Mouse (Mus musculus): ENCODE results near the gene Snap23. TPM values are rescaled to one million over a fixed set of nuclear protein-coding genes. Genes with fewer than 3 reads are reported as not detected.

The Snap23 gene
- total RNA-seq (2021) (10 to 100 TPM; 57.9 to 65.4 TPM), polyA plus RNA-seq (2012; rRNA removed) (12.1 and 25.8 TPM in 2 replicates)
- long read RNA-seq, transcript Snap23-202 (8 exons, 2,723 nt), result major isoform, 24 of 59 reads
- long read RNA-seq, transcript Snap23-203 (9 exons, 2,730 nt), result major isoform, 24 of 59 reads
- long read RNA-seq, partial matches to known transcripts, result 1 of 59 reads
- long read RNA-seq, other reads (novel, unspliced or antisense), result 8 of 59 reads

DNA sequence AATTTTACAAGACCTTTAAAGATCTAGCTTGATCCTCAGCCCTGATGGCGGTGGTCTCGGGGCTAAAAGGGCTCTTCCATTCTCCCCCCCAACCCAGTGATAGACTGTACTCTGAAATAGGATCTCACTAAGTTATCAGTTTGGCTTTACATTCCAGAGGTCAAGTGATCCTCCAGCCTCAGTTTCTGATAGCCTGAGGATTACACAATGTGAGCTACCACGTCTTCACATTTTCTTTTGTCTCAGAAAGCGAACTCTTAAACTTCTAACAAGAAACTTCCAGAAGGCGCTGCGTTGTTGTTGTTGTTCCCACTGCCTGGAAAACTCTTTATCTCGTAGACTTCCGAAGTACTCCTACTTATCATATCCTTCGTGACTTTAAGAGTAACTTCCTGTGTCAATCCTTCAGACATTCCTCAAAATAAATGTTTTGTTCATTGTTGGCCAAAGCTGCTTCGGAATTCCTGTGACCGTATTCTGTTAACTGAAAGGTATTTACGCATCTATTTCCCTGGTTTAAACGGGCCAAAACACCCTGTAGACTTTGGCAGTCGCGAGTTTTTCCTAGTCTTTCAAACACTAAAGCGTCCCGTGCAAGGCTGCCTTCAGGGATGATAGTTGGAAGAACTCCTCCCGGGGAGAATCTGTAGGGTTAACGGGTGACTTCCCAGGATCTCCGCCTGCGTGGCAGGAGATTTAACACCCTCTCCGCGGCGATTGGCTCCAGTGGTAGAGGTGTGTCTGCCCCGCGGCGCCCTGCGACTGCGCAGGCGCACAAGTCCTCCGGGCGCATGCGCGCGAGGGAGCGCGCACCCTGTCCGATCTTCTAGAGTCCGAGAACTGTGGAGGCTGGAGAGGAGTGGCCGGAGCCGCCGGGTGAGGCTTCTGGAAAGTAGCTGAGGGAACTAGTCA is at the start of gene Snap23:
Gene Snap23 (plus strand): TSS at position 786 of the 912 bp plus-strand sequence.
- DNase-seq, result peak; percentile 96 to 99
- Histone ChIP-seq H3K4me3 (peak within 1 kb of the TSS; percentile 59), H3K27ac (peak within 1 kb of the TSS; percentile 96), H3K27me3 (ENCODE audit: control insufficient read depth, insufficient read depth, low read length) (no peaks in the 10 kb centered on the region), H3K79me2 (replicated peaks; ENCODE audit: control insufficient read depth, insufficient read depth, low read length) (peaks cover 7% of the 10 kb centered on the region), H3K4me1 (ENCODE audit: control insufficient read depth, insufficient read depth, low read length) (peaks cover 5% of the 10 kb centered on the region), H3K36me3 (ENCODE audit: control insufficient read depth, insufficient read depth, low read length) (peaks cover 12% of the 10 kb centered on the region), H3K9ac (ENCODE audit: low read depth, low read length) (peak within 1 kb of the TSS; percentile 83)
- intact Hi-C loops (cut with DNase I), result loop anchor here (5.0 kb wide), 2 partner anchors 35 to 60 kb away; partner anchors contain the start of gene Stard9
- TF ChIP-seq CTCF (IDR thresholded peaks at IDR 0.05) (no peak), EP300 (IDR thresholded peaks at IDR 0.05; ENCODE audit: insufficient read depth, low read depth, low read length) (peak; percentile 37; the same call in 1 of the 2 replicates), POLR2A (IDR thresholded peaks at IDR 0.05; ENCODE audit: insufficient read depth, low read depth, low read length) (peak; percentile 92; the same call in 1 of the 2 replicates)
- WGBS, result under 1% methylated on average over 42 of the region's 42 CpGs

DNA sequence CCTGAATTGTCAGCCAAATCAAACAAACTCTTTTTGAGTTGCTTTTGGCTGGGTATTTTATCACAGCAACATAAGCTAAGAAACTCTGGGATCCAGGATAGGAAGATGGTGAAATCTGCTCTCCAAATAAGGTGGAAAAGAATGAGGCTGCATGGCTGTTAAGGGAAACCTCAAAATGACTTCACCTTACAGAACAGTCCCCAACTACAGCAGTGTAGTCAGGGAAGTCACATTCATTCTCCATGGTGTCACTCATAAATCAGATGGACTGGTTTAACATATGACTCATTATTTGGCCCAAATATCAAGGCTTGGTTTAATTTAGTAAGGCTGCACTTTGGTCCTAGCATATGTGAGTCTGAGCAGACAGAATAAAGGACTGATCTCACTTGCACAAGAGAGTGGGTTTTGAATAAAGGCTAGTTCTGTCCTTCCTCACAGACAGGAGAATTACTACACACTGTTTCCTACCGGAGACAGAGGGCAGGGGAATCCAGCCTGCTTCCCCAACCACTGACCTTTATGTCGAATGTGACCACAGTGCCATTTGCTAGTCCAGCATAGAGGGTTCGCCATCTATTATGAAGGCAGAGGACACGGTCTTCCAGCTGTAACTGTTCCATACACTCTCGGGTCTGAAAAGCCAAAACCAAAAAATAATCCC is 48.8 kb upstream of the Snap23 start:
- H3K9ac ChIP-seq (ENCODE audit: low read depth, low read length), result no peak overlapping the region
- H3K79me2 ChIP-seq (replicated peaks; ENCODE audit: control insufficient read depth, insufficient read depth, low read length), result no peaks in the 10 kb centered on the region
- H3K36me3 ChIP-seq (ENCODE audit: control insufficient read depth, insufficient read depth, low read length), result peaks cover 7% of the 10 kb centered on the region; the same call in 1 of the 2 replicates
- no peak overlapping the region for H3K4me3 ChIP-seq
- H3K4me1 ChIP-seq (ENCODE audit: control insufficient read depth, insufficient read depth, low read length), result no peaks in the 10 kb centered on the region
- no peaks in the 10 kb centered on the region for H3K27me3 ChIP-seq (ENCODE audit: control insufficient read depth, insufficient read depth, low read length)
- 79% methylated on average over 5 of the region's 5 CpGs for WGBS
- no peak overlapping the region for H3K27ac ChIP-seq
- DNase-seq, result no peak
- intact Hi-C loops (cut with DNase I), result no loop called here
- TF ChIP-seq EP300 (IDR thresholded peaks at IDR 0.05; ENCODE audit: insufficient read depth, low read depth, low read length) (no peak), CTCF (IDR thresholded peaks at IDR 0.05) (no peak), POLR2A (IDR thresholded peaks at IDR 0.05; ENCODE audit: insufficient read depth, low read depth, low read length) (no peak)

DNA sequence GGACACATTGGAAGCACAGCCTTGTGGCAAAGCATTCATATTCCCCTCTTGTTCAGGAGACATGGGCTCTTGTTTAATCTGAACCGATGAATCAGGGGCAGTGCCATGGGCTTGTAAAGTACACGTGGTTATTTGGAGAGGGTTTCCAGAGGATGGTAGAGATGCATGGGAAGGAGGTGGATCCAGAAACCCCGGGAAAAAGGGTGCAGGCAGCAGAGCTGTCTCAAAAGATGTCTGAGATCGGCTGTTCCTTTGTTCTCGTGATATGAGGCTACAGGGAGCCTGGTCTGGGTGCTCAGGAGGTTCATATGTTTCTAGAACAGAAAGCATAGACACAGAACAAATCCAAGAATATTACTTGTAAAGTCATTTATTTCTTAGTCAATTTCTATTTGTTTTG is 40.7 kb upstream of the Snap23 start:
- Histone ChIP-seq H3K27me3 (ENCODE audit: control insufficient read depth, insufficient read depth, low read length) (no peaks in the 10 kb centered on the region), H3K9ac (ENCODE audit: low read depth, low read length) (no peak overlapping the region), H3K79me2 (replicated peaks; ENCODE audit: control insufficient read depth, insufficient read depth, low read length) (no peaks in the 10 kb centered on the region), H3K4me1 (ENCODE audit: control insufficient read depth, insufficient read depth, low read length) (peaks cover 4% of the 10 kb centered on the region), H3K36me3 (ENCODE audit: control insufficient read depth, insufficient read depth, low read length) (peaks cover 12% of the 10 kb centered on the region), H3K27ac (no peak overlapping the region), H3K4me3 (no peak overlapping the region)
- 83% methylated on average over 5 of the region's 5 CpGs for WGBS
- intact Hi-C loops (cut with DNase I), result no loop called here
- TF ChIP-seq EP300 (IDR thresholded peaks at IDR 0.05; ENCODE audit: insufficient read depth, low read depth, low read length), result no peak
- no peak for TF ChIP-seq CTCF (IDR thresholded peaks at IDR 0.05)
- TF ChIP-seq POLR2A (IDR thresholded peaks at IDR 0.05; ENCODE audit: insufficient read depth, low read depth, low read length), result no peak
- DNase-seq, result no peak

DNA sequence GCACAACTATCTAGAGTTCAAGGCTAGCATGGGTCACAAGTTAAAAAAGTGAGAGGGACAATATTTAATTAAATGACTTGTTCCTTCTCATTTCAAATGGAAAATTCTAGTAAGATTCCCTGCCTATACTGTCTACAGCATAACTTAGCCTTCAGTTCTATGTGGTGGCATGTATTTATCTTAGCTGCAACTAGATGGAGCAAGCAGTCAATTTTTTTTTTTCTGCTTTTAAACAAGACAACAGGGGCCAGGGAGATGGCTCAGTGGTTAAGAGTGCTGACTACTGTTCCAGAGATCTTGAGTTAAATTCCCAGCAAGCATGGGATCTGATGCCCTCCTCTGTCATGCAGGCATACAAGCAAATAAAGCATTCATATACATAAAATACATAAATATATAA is 37.9 kb upstream of the Snap23 start:
- H3K36me3 ChIP-seq (ENCODE audit: control insufficient read depth, insufficient read depth, low read length), result peaks cover 18% of the 10 kb centered on the region
- H3K9ac ChIP-seq (ENCODE audit: low read depth, low read length), result no peak overlapping the region
- H3K4me3 ChIP-seq, result no peak overlapping the region
- intact Hi-C loops (cut with DNase I), result no loop called here
- no peak overlapping the region for H3K27ac ChIP-seq
- no peaks in the 10 kb centered on the region for H3K27me3 ChIP-seq (ENCODE audit: control insufficient read depth, insufficient read depth, low read length)
- H3K79me2 ChIP-seq (replicated peaks; ENCODE audit: control insufficient read depth, insufficient read depth, low read length), result no peaks in the 10 kb centered on the region
- TF ChIP-seq EP300 (IDR thresholded peaks at IDR 0.05; ENCODE audit: insufficient read depth, low read depth, low read length), result no peak
- peak; percentile 38 for TF ChIP-seq CTCF (IDR thresholded peaks at IDR 0.05)
- TF ChIP-seq POLR2A (IDR thresholded peaks at IDR 0.05; ENCODE audit: insufficient read depth, low read depth, low read length), result no peak
- no peak for DNase-seq
- H3K4me1 ChIP-seq (ENCODE audit: control insufficient read depth, insufficient read depth, low read length), result peaks cover 6% of the 10 kb centered on the region

DNA sequence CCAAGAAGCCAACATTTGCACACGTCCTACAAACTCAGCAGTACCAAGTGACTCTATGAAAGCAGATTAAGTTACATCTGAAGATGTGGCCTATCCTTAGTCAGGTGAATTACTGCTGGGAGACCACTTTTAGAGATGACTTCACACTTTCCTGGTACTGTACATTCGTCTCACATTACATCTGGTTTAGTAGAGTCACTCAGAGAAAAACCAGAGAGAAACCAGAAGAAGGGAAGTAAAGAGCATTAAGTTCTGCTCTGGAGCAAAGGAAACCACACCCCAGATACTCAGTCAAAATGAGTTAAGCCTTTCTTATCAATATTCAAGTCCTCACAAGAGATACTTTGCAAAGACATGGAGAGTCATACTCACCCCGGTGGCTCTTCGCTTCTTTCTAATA is 36.2 kb upstream of the Snap23 start:
- Histone ChIP-seq H3K36me3 (ENCODE audit: control insufficient read depth, insufficient read depth, low read length) (peaks cover 21% of the 10 kb centered on the region), H3K27me3 (ENCODE audit: control insufficient read depth, insufficient read depth, low read length) (no peaks in the 10 kb centered on the region), H3K9ac (ENCODE audit: low read depth, low read length) (no peak overlapping the region), H3K79me2 (replicated peaks; ENCODE audit: control insufficient read depth, insufficient read depth, low read length) (no peaks in the 10 kb centered on the region), H3K4me1 (ENCODE audit: control insufficient read depth, insufficient read depth, low read length) (peaks cover 6% of the 10 kb centered on the region), H3K4me3 (no peak overlapping the region), H3K27ac (no peak overlapping the region)
- TF ChIP-seq EP300 (IDR thresholded peaks at IDR 0.05; ENCODE audit: insufficient read depth, low read depth, low read length) (no peak), POLR2A (IDR thresholded peaks at IDR 0.05; ENCODE audit: insufficient read depth, low read depth, low read length) (no peak), CTCF (IDR thresholded peaks at IDR 0.05) (no peak)
- intact Hi-C loops (cut with DNase I), result loop anchor here (5.0 kb wide), 1 partner anchor 36 kb away; the partner anchor contains the start of gene Snap23
- no peak for DNase-seq
- 67% methylated on average over 4 of the region's 4 CpGs for WGBS

Measured in heart, adult 2 months (tissue).